Comparison of ENCODE assay signal across 29 mouse cellular contexts in genomic region chr6:35871388-35871787, GRCm38 (mm10).
DNase-seq lines count a peak whose midpoint lies in the region; ATAC-seq lines count a peak whose summit lies in the region.
"Had no signal": no experiment of that assay in that cellular context is flagged by ENCODE, and none has a peak within 500 bp of the region (broad histone marks: within the 10 kb centered on the region; RNA-seq: fewer than 3 reads in every experiment).

No protein-coding gene starts in this region.

- H3K4me2 ChIP-seq in intestine, embryonic 15.5 days (replicated peaks) = no peak overlapping the region
- H3K4me2 ChIP-seq: embryonic facial prominence, embryonic 12.5 days; embryonic facial prominence, embryonic 15.5 days; heart, embryonic 13.5 days; hindbrain, embryonic 14.5 days had no signal

- WGBS in intestine, embryonic 15.5 days = 67% methylated on average over 7 of the region's 7 CpGs

- peak; percentile 71 for ATAC-seq in intestine, embryonic 15.5 days
- ATAC-seq: forebrain, embryonic 14.5 days; forebrain, postnatal 0 days; Patski had no signal

- H3K27ac ChIP-seq in intestine, embryonic 15.5 days = no peak overlapping the region
- H3K27ac ChIP-seq: embryonic facial prominence, embryonic 12.5 days; embryonic facial prominence, embryonic 15.5 days; heart, adult 2 months; heart, embryonic 10.5 days; heart, embryonic 13.5 days; hindbrain, embryonic 14.5 days had no signal

- DNase-seq in right cerebral cortex, postnatal 14 days = peak; percentile 4
- no peak for DNase-seq in right cerebral cortex, adult 2 months (ENCODE audit: low spot score in 2 of 2)
- DNase-seq in R1 (ENCODE audit: low read depth, low spot score) = peak; percentile 94
- DNase-seq in kidney, adult 9 months = no peak
- no peak for DNase-seq in adrenal gland, adult (ENCODE audit: inconsistent age in 2 of 2, low spot score in 1 of 2)
- no peak for DNase-seq in frontal cortex, postnatal 25 days (ENCODE audit: low spot score in 2 of 2)
- no peak for DNase-seq in spleen, postnatal 36 days (ENCODE audit: low spot score in 2 of 2)
- DNase-seq: adrenal gland, adult 2 months; adrenal gland, postnatal 14 days; cerebellum, adult 11 months; cerebellum, adult 2 months; cerebellum, adult 9-11 months; cerebellum, postnatal 25 days; forebrain, postnatal 0 days; gastrocnemius, postnatal 10 days; gastrocnemius, postnatal 36 days; heart, adult 2 months; heart, postnatal 14 days; heart, postnatal 4 days; kidney, adult 11 months had no signal

- no peaks in the 10 kb centered on the region for H3K9me3 ChIP-seq in intestine, embryonic 15.5 days
- H3K9me3 ChIP-seq: embryonic facial prominence, embryonic 12.5 days; embryonic facial prominence, embryonic 15.5 days; G1E; heart, embryonic 10.5 days; heart, embryonic 13.5 days had no signal

- H3K4me1 ChIP-seq in intestine, embryonic 15.5 days (replicated peaks) = no peaks in the 10 kb centered on the region
- H3K4me1 ChIP-seq: embryonic facial prominence, embryonic 12.5 days; embryonic facial prominence, embryonic 15.5 days; heart, embryonic 10.5 days; heart, embryonic 13.5 days had no signal

- no peaks in the 10 kb centered on the region for H3K27me3 ChIP-seq in intestine, embryonic 15.5 days (replicated peaks)
- H3K27me3 ChIP-seq: embryonic facial prominence, embryonic 12.5 days; embryonic facial prominence, embryonic 15.5 days; heart, embryonic 13.5 days; Patski had no signal

- no peaks in the 10 kb centered on the region for H3K36me3 ChIP-seq in intestine, embryonic 15.5 days
- H3K36me3 ChIP-seq: embryonic facial prominence, embryonic 12.5 days; embryonic facial prominence, embryonic 15.5 days; G1E; heart, embryonic 10.5 days; heart, embryonic 13.5 days had no signal

- no peak overlapping the region for H3K9ac ChIP-seq in intestine, embryonic 15.5 days
- H3K9ac ChIP-seq: embryonic facial prominence, embryonic 12.5 days; embryonic facial prominence, embryonic 15.5 days; forebrain, postnatal 0 days; heart, embryonic 13.5 days; hindbrain, embryonic 14.5 days had no signal

- H3K4me3 ChIP-seq in intestine, embryonic 15.5 days (replicated peaks) = no peak overlapping the region
- H3K4me3 ChIP-seq: embryonic facial prominence, embryonic 12.5 days; embryonic facial prominence, embryonic 15.5 days; heart, adult 2 months; heart, embryonic 10.5 days; heart, embryonic 13.5 days had no signal

Comparison
In these comparisons a context has a peak if more than half of its experiments do, and no peak if none do; other contexts are left out.
1. DNase-seq: peak in right cerebral cortex, postnatal 14 days (single experiment) and R1 (single experiment); none in right cerebral cortex, adult 2 months (0 of 2), kidney, adult 9 months (single experiment), adrenal gland, adult (0 of 2), frontal cortex, postnatal 25 days (0 of 2) and spleen, postnatal 36 days (0 of 2).